Mouse (Mus musculus) liver, embryonic 11.5 days (tissue): Measurements from ENCODE around the gene Ctcf. TPM values are rescaled to one million over a fixed set of nuclear protein-coding genes. Genes with fewer than 3 reads are reported as not detected.

Experiments used
- ATAC-seq: fragments of 200-750 bp; cut with Nextera tagmentation; replicated peaks from 2 replicates; pipeline ENCODE4 v1.8.0; 2017; ENCODE audit warnings: moderate number of reproducible peaks, mild to moderate bottlenecking, moderate TSS enrichment, moderate library complexity; ENCODE audit not compliant: low FRiP score
- DNase-seq: peaks from one replicate; pipeline ENCODE4 v3.0.0-alpha.2; 2017; ENCODE audit warnings: low spot score
- H3K27ac ChIP-seq: fragments of 300-500 bp; sonication (generic); 2 replicates; pipeline ENCODE4 v1.5.1; 2014; ENCODE audit warnings: mild to moderate bottlenecking, low read depth, low read length, control low read depth
- H3K27me3 ChIP-seq: fragments of 300-500 bp; sonication (generic); replicated peaks from 2 replicates; pipeline ENCODE4 v1.6.1; 2014; ENCODE audit warnings: low read length, mixed read lengths; ENCODE audit not compliant: control insufficient read depth, insufficient read depth
- H3K36me3 ChIP-seq: fragments of 300-500 bp; sonication (generic); 2 replicates; pipeline ENCODE4 v1.6.1; 2014; ENCODE audit warnings: mild to moderate bottlenecking, low read length, moderate library complexity, mixed read lengths; ENCODE audit not compliant: control insufficient read depth, insufficient read depth
- H3K4me1 ChIP-seq: fragments of 300-500 bp; sonication (generic); replicated peaks from 2 replicates; pipeline ENCODE4 v1.6.1; 2014; ENCODE audit warnings: low read length, mixed read lengths; ENCODE audit not compliant: control insufficient read depth, insufficient read depth
- H3K4me2 ChIP-seq: fragments of 300-500 bp; sonication (generic); 2 replicates; pipeline ENCODE4 v1.6.1; 2014; ENCODE audit warnings: mild to moderate bottlenecking, control low read depth, moderate library complexity
- H3K4me3 ChIP-seq: fragments of 300-500 bp; sonication (generic); 2 replicates; pipeline ENCODE4 v1.5.1; 2014; ENCODE audit warnings: low read depth, low read length, control low read depth
- H3K9ac ChIP-seq: fragments of 300-500 bp; sonication (generic); 2 replicates; pipeline ENCODE4 v1.6.1; 2014; ENCODE audit warnings: low read depth, low read length, control low read depth
- H3K9me3 ChIP-seq: fragments of 300-500 bp; sonication (generic); 2 replicates; pipeline ENCODE4 v1.6.1; 2016; ENCODE audit warnings: low read length, inconsistent platforms, mixed read lengths; ENCODE audit not compliant: control insufficient read depth
- WGBS: fragments of 180-500 bp; shearing (Covaris S2); extraction: QIAGEN DNeasy Blood & Tissue Kit; methylation state at CpG from one replicate; pipeline ENCODE4 v1.1.7; 2014; 5-methylcytosine and 5-hydroxymethylcytosine counted together
- polyA plus RNA-seq: library from polyadenylated mRNA; unstranded; fragments of >200 nt; fragmentation: Nextera tagmentation; extraction: Ambion mirVana; gene quantifications from 2 replicates; pipeline ENCODE4 v1.2.1, GENCODE M21; 2014

Ctcf gene
- polyA plus RNA-seq, 1 experiment from 2014 or later = 79.0 TPM

DNA sequence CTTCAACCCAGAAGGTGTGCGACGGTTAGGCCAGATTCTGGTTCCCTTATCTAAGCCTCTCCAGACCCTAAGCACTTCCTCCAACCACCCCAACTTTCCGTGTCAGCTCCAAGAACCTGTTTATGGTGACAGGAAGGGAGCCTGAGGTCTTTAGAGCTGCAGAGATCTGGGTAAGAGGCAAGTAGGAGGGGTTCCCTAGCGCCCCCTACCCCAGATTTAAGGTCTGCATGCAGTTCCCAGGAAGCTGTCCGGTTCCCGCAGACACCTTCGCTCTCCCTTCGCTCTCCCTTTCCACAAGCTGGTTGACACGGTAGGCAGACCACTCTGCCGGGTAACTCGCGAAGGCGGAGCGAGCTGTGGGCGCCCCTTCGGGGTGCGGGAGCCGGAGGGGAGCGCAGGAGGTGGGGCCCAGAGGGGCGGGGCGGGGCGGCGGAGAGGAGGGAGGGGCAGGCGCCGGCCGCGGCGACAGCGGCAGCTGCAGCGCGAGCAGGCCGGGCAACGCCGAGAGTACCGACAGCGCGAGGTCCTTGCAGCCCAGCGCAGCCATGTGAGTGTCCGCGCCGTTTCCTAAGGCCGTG lies 31.5 kb upstream of the Ctcf start, which contains the start of gene Ripor1:
Ripor1 (plus strand) TSS at position 452 of the 578 bp plus-strand sequence.
- ATAC-seq (peak; percentile 76), DNase-seq (peak; percentile 86)
- Histone ChIP-seq H3K27me3 (no peaks in the 10 kb centered on the region), H3K27ac (peak within 1 kb of the TSS; percentile 69), H3K4me2 (peak within 1 kb of the TSS; percentile 97), H3K36me3 (no peaks in the 10 kb centered on the region), H3K9me3 (no peaks in the 10 kb centered on the region), H3K4me1 (peaks cover 33% of the 10 kb centered on the region), H3K4me3 (peak within 1 kb of the TSS; percentile 63), H3K9ac (peak within 1 kb of the TSS; percentile 74)
- under 1% methylated on average over 38 of the region's 42 CpGs for WGBS

DNA sequence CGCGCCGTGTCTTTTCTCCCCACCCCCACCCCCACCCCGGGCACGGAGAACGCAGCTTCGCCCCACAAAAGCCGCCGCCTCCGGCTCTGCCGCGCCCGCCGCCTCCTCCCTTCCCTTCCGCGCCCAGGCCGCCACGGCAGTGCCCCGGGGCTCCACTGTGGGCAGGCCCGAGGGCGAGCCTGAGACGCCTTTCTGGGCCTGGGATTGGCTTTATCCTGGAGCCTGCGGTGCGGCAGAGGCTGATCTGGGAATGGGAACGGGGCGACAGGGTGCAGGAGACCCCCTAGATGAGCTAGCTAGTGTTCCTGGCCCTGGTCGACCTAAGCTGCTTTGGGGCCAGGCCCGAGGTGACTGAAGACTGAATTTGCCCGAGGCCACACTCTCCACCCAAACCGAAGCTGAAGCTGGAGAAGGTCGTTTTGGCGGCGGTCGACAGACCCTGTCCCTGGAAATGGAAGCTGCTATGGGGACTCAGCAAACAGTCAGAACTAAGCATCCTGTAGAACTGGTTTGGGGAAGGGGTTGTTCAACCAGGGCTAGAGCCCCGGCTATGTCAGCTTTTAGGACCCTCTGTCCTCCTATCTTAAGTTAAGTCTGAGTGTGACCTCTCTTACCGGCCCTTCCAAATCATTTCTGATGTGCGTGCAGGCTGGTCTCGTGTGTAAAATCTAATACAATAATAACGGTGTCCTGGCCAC lies 30.7 kb upstream of the Ctcf start:
- WGBS = under 1% methylated on average over 39 of the region's 39 CpGs

DNA sequence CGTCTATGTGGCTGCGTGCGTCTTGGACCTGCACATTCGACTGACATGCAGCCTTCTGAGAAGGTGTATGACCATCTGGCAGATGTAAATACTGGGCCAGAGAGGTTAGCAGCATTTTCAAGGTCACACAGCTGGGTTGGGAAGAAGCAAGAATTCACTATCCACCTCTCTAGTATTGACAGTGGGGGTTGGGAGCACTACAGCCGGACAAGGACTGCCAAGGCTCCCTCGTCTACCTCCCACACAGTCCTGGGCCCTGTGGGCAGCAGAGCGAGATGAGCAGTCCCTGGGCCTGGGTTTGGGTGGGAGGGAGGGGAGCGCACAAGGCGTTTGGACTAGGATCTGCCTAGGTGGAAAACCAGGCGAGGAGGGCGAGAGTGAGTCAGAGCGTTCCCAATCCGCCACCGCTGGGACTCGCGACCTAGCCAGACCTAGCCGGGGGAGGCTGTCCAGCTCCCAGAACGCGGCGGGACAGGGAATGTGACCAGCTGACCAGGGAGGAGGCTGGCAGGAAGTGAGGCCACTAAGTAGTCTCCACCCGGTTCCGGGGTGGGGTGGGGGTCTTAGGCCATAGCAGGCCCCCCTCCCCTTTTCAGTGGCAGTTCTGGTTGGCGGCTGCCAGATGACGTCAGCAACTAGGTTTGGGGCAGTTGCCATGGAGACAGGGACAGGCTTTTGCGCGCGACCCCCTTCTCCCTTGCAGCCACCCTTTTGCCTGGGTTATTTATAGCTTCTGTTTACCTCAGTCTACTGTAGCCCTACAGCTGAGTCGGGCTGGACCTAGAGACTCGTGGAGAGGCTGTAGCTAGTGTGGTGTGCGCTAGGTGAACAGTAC lies 30.0 kb upstream of the Ctcf start:
- Histone ChIP-seq H3K27ac (peak overlapping the region; percentile 69), H3K36me3 (no peaks in the 10 kb centered on the region), H3K9ac (peak overlapping the region; percentile 74), H3K9me3 (no peaks in the 10 kb centered on the region), H3K4me3 (peak overlapping the region; percentile 63), H3K27me3 (no peaks in the 10 kb centered on the region), H3K4me2 (peak overlapping the region; percentile 97), H3K4me1 (peaks cover 44% of the 10 kb centered on the region)
- DNase-seq = peak; percentile 86
- WGBS = under 1% methylated on average over 30 of the region's 30 CpGs
- peak; percentile 42 for ATAC-seq

More for the DNA sequence above, 30.7 kb upstream of the Ctcf start:
- Histone ChIP-seq H3K36me3 (no peaks in the 10 kb centered on the region), H3K9me3 (no peaks in the 10 kb centered on the region), H3K4me1 (peaks cover 38% of the 10 kb centered on the region), H3K9ac (peak overlapping the region; percentile 74), H3K4me3 (peak overlapping the region; percentile 63), H3K4me2 (peak overlapping the region; percentile 97), H3K27ac (peak overlapping the region; percentile 69), H3K27me3 (no peaks in the 10 kb centered on the region)
- ATAC-seq (peak; percentile 32), DNase-seq (peak; percentile 62)

DNA sequence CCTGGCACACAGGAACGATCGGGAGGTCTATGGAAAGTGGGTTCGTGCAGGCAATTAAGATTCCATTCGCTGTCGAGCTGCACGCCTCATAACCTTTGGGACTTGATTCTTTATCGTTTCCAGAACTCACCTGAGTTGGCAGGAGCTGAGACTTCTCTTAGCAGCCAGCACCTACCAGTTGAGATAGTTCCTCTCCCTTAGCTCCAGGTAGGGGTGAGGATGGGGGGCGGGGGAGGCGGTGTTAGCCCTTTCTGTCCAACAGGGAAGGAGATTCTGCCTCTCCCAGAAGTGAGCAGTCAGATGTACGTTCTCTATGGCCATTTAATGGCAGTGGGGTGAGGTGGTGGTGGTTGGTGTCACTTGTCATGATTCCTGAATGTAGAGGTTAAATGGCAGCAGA lies 29.3 kb upstream of the Ctcf start:
- Histone ChIP-seq H3K4me1 (peaks cover 50% of the 10 kb centered on the region), H3K27me3 (no peaks in the 10 kb centered on the region), H3K27ac (peak overlapping the region; percentile 69), H3K36me3 (no peaks in the 10 kb centered on the region), H3K9ac (peak overlapping the region; percentile 74), H3K4me2 (peak overlapping the region; percentile 97), H3K4me3 (peak overlapping the region; percentile 63), H3K9me3 (no peaks in the 10 kb centered on the region)
- WGBS = 9% methylated on average over 10 of the region's 10 CpGs
- ATAC-seq (no peak), DNase-seq (no peak)

DNA sequence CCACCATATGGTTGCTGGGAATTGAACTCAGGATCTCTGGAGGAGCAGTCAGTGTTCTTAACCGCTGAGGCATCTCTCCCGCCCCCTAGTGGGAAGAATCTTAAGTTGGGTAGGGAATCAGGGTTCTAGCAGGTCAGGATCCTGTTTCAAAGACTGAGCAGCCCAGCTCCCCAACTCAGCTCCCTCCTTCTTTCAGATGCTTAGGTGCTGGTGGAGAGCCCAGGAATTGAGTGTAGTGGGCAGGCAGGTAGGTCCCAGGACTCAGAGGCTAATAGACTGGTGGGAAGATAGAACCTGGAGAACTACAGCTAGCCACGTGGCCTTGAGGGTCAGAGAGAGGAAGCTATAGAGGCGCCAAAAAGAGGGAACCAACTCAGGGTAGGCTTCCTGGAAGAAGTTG lies 28.7 kb upstream of the Ctcf start:
- Histone ChIP-seq H3K27ac (peak overlapping the region; percentile 23; the same call in 1 of the 2 replicates), H3K4me1 (peaks cover 56% of the 10 kb centered on the region)

DNA sequence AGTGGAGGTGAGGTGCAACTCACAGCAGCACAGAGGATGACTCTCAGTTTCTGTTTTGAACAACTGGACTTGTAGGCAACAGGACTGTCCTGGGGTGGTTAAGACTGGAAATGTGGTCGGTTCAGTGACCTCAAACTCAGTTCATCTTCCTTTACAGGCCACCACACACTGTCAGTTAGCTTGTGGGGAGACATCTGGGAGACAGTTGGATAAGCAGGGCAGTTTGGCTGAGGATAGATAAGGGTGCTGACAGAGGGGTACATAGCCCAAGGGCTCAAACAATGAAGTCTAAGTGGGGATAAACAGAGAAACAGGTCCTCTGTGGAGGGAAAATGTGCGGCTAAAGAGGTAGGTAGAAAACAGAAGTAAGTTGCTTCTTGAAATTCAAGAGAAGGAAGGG lies 27.0 kb upstream of the Ctcf start:
- DNase-seq (peak; percentile 37), ATAC-seq (peak; percentile 68)
- peak overlapping the region; percentile 33 for H3K4me2 ChIP-seq
- peaks cover 65% of the 10 kb centered on the region for H3K4me1 ChIP-seq
- peaks cover 7% of the 10 kb centered on the region; the same call in 1 of the 2 replicates for H3K27me3 ChIP-seq
- H3K27ac ChIP-seq = peak overlapping the region; percentile 60
- H3K9me3 ChIP-seq = no peaks in the 10 kb centered on the region
- WGBS = 22% methylated on average over 2 of the region's 2 CpGs
- no peak overlapping the region for H3K9ac ChIP-seq
- no peaks in the 10 kb centered on the region for H3K36me3 ChIP-seq
- peak overlapping the region; percentile 10 for H3K4me3 ChIP-seq

More for the DNA sequence above, 28.7 kb upstream of the Ctcf start:
- H3K27me3 ChIP-seq = peaks cover 5% of the 10 kb centered on the region; the same call in 1 of the 2 replicates
- WGBS = 13% methylated on average over 4 of the region's 4 CpGs
- DNase-seq (peak; percentile 43), ATAC-seq (no peak)
- no peaks in the 10 kb centered on the region for H3K9me3 ChIP-seq
- H3K4me2 ChIP-seq = peak overlapping the region; percentile 97
- 0 out of 2 replicates have a peak overlapping the region, but pooled peaks have one; percentile 6 for H3K9ac ChIP-seq
- peak overlapping the region; percentile 63; the same call in 1 of the 2 replicates for H3K4me3 ChIP-seq
- H3K36me3 ChIP-seq = no peaks in the 10 kb centered on the region

DNA sequence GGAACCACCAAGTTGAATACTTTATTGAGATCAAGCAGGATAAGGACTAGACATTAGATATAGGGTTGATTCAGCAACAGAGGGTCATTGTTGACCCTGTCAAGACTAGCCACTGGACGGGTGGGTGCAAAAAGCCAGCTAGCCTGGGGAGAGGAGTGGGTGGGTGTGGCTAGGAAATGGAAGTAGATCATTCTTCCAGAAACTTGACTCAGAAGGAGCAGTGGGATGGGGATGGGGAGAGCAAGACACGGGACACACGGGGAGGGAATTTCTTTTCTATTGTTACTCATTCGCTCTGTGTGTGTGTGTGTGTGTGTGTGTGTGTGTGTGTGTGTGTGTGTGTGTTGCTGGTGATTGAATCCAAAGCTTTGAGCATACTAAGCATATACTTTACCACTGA lies 26.6 kb upstream of the Ctcf start:
- DNase-seq (no peak), ATAC-seq (no peak)
- no peaks in the 10 kb centered on the region for H3K9me3 ChIP-seq
- peak overlapping the region; percentile 33 for H3K4me2 ChIP-seq
- H3K36me3 ChIP-seq = no peaks in the 10 kb centered on the region
- H3K27ac ChIP-seq = peak overlapping the region; percentile 60
- 37% methylated on average over 4 of the region's 4 CpGs for WGBS
- peaks cover 7% of the 10 kb centered on the region; the same call in 1 of the 2 replicates for H3K27me3 ChIP-seq
- H3K4me3 ChIP-seq = peak overlapping the region; percentile 10; the same call in 1 of the 2 replicates
- H3K9ac ChIP-seq = peak overlapping the region; percentile 27; the same call in 1 of the 2 replicates
- peaks cover 66% of the 10 kb centered on the region for H3K4me1 ChIP-seq

DNA sequence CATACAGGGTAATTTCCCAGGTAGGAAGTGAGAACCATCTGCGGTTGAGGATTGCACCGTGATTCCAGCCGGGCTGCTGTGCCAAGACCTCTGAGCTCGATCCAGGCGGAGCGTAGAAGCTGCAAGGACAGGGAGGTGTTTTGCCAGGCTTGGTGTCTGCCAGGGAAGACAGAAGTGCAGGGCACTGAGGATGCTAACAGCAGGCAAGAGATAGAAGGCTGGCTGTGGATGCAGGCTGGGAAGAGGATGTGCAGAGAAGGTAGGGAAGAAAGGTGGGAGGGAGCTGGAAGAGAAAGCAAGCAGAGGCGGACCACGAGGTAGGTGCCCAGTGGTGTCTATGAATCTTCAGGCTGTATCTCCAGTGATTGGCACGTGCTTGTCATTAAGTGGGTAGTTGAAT lies 24.5 kb upstream of the Ctcf start:
- no peak for ATAC-seq
- H3K4me2 ChIP-seq = no peak overlapping the region; the same call in 1 of the 2 replicates
- WGBS = 81% methylated on average over 9 of the region's 9 CpGs
- H3K36me3 ChIP-seq = peaks cover 10% of the 10 kb centered on the region
- peaks cover 7% of the 10 kb centered on the region; the same call in 1 of the 2 replicates for H3K27me3 ChIP-seq
- H3K9me3 ChIP-seq = no peaks in the 10 kb centered on the region
- H3K9ac ChIP-seq = no peak overlapping the region
- H3K4me3 ChIP-seq = no peak overlapping the region
- no peak for DNase-seq
- peaks cover 60% of the 10 kb centered on the region for H3K4me1 ChIP-seq
- H3K27ac ChIP-seq = no peak overlapping the region
